ENCODE assay signal across 9 mouse cellular contexts in genomic region chr7:122972006-122972689, GRCm38 (mm10). TPM values are rescaled to one million over a fixed set of nuclear protein-coding genes. Genes with fewer than 3 reads are reported as not detected.
DNase-seq lines count a peak whose midpoint lies in the region; ATAC-seq and TF ChIP-seq lines count a peak whose summit lies in the region.
"Had no signal": no experiment of that assay in that cellular context is flagged by ENCODE, and none has a peak within 500 bp of the region (broad histone marks: within the 10 kb centered on the region; RNA-seq: fewer than 3 reads in every experiment).

No protein-coding gene starts in this region.

- peaks cover 10% of the 10 kb centered on the region for H3K4me1 ChIP-seq in liver, adult 2 months (ENCODE audit: control insufficient read depth, insufficient read depth, low read length)
- peaks cover 5% of the 10 kb centered on the region for H3K4me1 ChIP-seq in cortical plate, adult 2 months (ENCODE audit: control insufficient read depth, insufficient read depth, low read length)
- peaks cover 22% of the 10 kb centered on the region for H3K4me1 ChIP-seq in intestine, embryonic 14.5 days (replicated peaks; ENCODE audit: control insufficient read depth, insufficient read depth, low read length)
- H3K4me1 ChIP-seq in neural tube, embryonic 13.5 days (replicated peaks), result peaks cover 45% of the 10 kb centered on the region

- TF ChIP-seq CTCF in liver, adult 2 months (IDR thresholded peaks at IDR 0.05; ENCODE audit: low read depth, low read length), result no peak
- TF ChIP-seq CTCF in cortical plate, adult 2 months (IDR thresholded peaks at IDR 0.05; ENCODE audit: extremely low read depth, insufficient read depth, low read length), result no peak

- peaks cover 17% of the 10 kb centered on the region for H3K36me3 ChIP-seq in liver, adult 2 months (ENCODE audit: control insufficient read depth, insufficient read depth, low read length)
- peaks cover 37% of the 10 kb centered on the region for H3K36me3 ChIP-seq in intestine, embryonic 14.5 days (ENCODE audit: control insufficient read depth, insufficient read depth, low read length)
- H3K36me3 ChIP-seq in neural tube, embryonic 13.5 days, result peaks cover 13% of the 10 kb centered on the region; the same call in 1 of the 2 replicates

- no peaks in the 10 kb centered on the region for H3K9me3 ChIP-seq in intestine, embryonic 14.5 days (ENCODE audit: control insufficient read depth, low read length)
- no peaks in the 10 kb centered on the region for H3K9me3 ChIP-seq in neural tube, embryonic 13.5 days

- 51% methylated on average over 4 of the region's 4 CpGs for WGBS in liver, adult 2 months
- 88% methylated on average over 4 of the region's 4 CpGs for WGBS in intestine, embryonic 14.5 days
- 92% methylated on average over 4 of the region's 4 CpGs for WGBS in neural tube, embryonic 13.5 days

- DNase-seq in liver, adult 2 months (ENCODE audit: extremely low read depth, low read depth, low spot score), result no peak
- no peak for DNase-seq in liver
- no peak for DNase-seq in intestine, embryonic 14.5 days (ENCODE audit: low spot score)
- no peak for DNase-seq in c-Kit-positive CD71-positive TER-119-positive erythroid progenitor cells, embryonic 14.5 days (ENCODE audit: low spot score)
- DNase-seq in left cerebral cortex, postnatal 4 days, result no peak
- DNase-seq: cerebellum, postnatal 36 days had no signal

- peak overlapping the region; percentile 87 for H3K4me2 ChIP-seq in intestine, embryonic 14.5 days (ENCODE audit: low read length)
- H3K4me2 ChIP-seq in neural tube, embryonic 13.5 days, result peak overlapping the region; percentile 99

- TF ChIP-seq POLR2A in liver, adult 2 months (IDR thresholded peaks at IDR 0.05; ENCODE audit: extremely low read depth, insufficient read depth, low read length), result no peak
- TF ChIP-seq POLR2A in cortical plate, adult 2 months (IDR thresholded peaks at IDR 0.05; ENCODE audit: extremely low read depth, insufficient read depth, low read length), result no peak

- peak overlapping the region; percentile 19; the same call in 1 of the 2 replicates for H3K4me3 ChIP-seq in liver, adult 2 months (ENCODE audit: insufficient read depth, low read depth, low read length)
- H3K4me3 ChIP-seq in cortical plate, adult 2 months (ENCODE audit: insufficient read depth, low read length), result peak overlapping the region; percentile 65; the same call in 1 of the 2 replicates
- peak overlapping the region; percentile 95 for H3K4me3 ChIP-seq in intestine, embryonic 14.5 days (ENCODE audit: low read depth, low read length)
- peak overlapping the region; percentile 99 for H3K4me3 ChIP-seq in neural tube, embryonic 13.5 days

- H3K79me2 ChIP-seq in liver, adult 2 months (ENCODE audit: control insufficient read depth, insufficient read depth, low read length), result peaks cover 24% of the 10 kb centered on the region

- no peak for ATAC-seq in intestine, embryonic 14.5 days (replicated peaks; ENCODE audit: low FRiP score, low TSS enrichment, low read depth)
- no peak for ATAC-seq in neural tube, embryonic 13.5 days (ENCODE audit: low read depth)
- ATAC-seq in inflammation-experienced regulatory T-cells, adult 6 months, result no peak

- no peak overlapping the region for H3K9ac ChIP-seq in liver, adult 2 months (ENCODE audit: low read depth, low read length)
- peak overlapping the region; percentile 100; the same call in 1 of the 2 replicates for H3K9ac ChIP-seq in intestine, embryonic 14.5 days (ENCODE audit: low read length)
- H3K9ac ChIP-seq in neural tube, embryonic 13.5 days, result peak overlapping the region; percentile 100; the same call in 1 of the 2 replicates

- no peak overlapping the region for H3K27ac ChIP-seq in liver, adult 2 months (replicated peaks; ENCODE audit: insufficient read depth, low read depth, low read length)
- H3K27ac ChIP-seq in cortical plate, adult 2 months (ENCODE audit: insufficient read depth, low read length), result no peak overlapping the region
- no peak overlapping the region for H3K27ac ChIP-seq in intestine, embryonic 14.5 days (ENCODE audit: low read depth)
- H3K27ac ChIP-seq in neural tube, embryonic 13.5 days (replicated peaks), result no peak overlapping the region

- intact Hi-C loops in left cerebral cortex, postnatal 4 days (cut with DNase I), result no loop called here

- no peaks in the 10 kb centered on the region for H3K27me3 ChIP-seq in liver, adult 2 months (ENCODE audit: control insufficient read depth, insufficient read depth, low read length)
- H3K27me3 ChIP-seq in intestine, embryonic 14.5 days (replicated peaks; ENCODE audit: control insufficient read depth, insufficient read depth, low read length), result no peaks in the 10 kb centered on the region
- H3K27me3 ChIP-seq in neural tube, embryonic 13.5 days, result no peaks in the 10 kb centered on the region

RNA-seq across cellular contexts. Expression of gene Rbbp6, which starts 6.7 kb away (rescaled TPM):
- 18.6 and 21.6 TPM in 2 replicates for total RNA-seq in liver, adult 2 months (2014; rRNA removed)
- polyA plus RNA-seq in liver, adult 2 months (2012; rRNA removed), result 4.2 and 6.1 TPM in 2 replicates
- polyA plus RNA-seq in cortical plate, adult 2 months (2012; rRNA removed), result 51.5 and 51.7 TPM in 2 replicates
- polyA plus RNA-seq in intestine, embryonic 14.5 days (2014; fragmentation: Nextera tagmentation; extraction: Ambion mirVana), result 30.2 and 32.6 TPM in 2 replicates
- polyA plus RNA-seq in neural tube, embryonic 13.5 days (2015; fragmentation: Nextera tagmentation; extraction: Ambion mirVana), result 31.1 and 35.2 TPM in 2 replicates
- 10 to 100 TPM; 74.4 to 78.6 TPM for total RNA-seq in left cerebral cortex, postnatal 4 days (2021)
- 10 to 100 TPM; 33.9 to 66.1 (median 58.2) TPM for polyA plus RNA-seq in inflammation-experienced regulatory T-cells, adult 6 months (2017; shearing (Covaris generic))

Comparison
In these comparisons a context has a peak if more than half of its experiments do, and no peak if none do; other contexts are left out.
1. H3K4me3 ChIP-seq: peak in every context shown above with its lines; median percentile 99 in neural tube, embryonic 13.5 days; 95 in intestine, embryonic 14.5 days; 65 in cortical plate, adult 2 months; 19 in liver, adult 2 months.